Mouse (Mus musculus) cerebellum, adult 2 months (tissue): ENCODE measurements around the gene Fam53a. TPM values are rescaled to one million over a fixed set of nuclear protein-coding genes. Genes with fewer than 3 reads are reported as not detected.

Experiments used
- DNase-seq, 2 experiments: peaks; one replicate each; pipeline ENCODE4 v3.0.0; 2021
- H3K27ac ChIP-seq: fragments of 200-500 bp; 2 replicates; pipeline ENCODE4 v1.5.1; 2012; ENCODE audit warnings: low read length, control low read depth, inconsistent platforms; ENCODE audit not compliant: insufficient read depth
- H3K27me3 ChIP-seq: fragments of 200-500 bp; 2 replicates; pipeline ENCODE4 v1.6.1; 2012; ENCODE audit warnings: inconsistent platforms, mild to moderate bottlenecking, low read length, moderate library complexity; ENCODE audit not compliant: control insufficient read depth, insufficient read depth
- H3K4me1 ChIP-seq: fragments of 200-500 bp; 2 replicates; pipeline ENCODE4 v1.6.1; 2011; ENCODE audit warnings: low read length; ENCODE audit not compliant: control insufficient read depth, insufficient read depth
- H3K4me3 ChIP-seq: fragments of 200-500 bp; replicated peaks from 2 replicates; pipeline ENCODE3; 2011; ENCODE audit warnings: mild to moderate bottlenecking, low read depth, low read length, control low read depth; ENCODE audit not compliant: insufficient read depth
- CTCF ChIP-seq: fragments of 200-500 bp; IDR thresholded peaks from 2 replicates; pipeline ENCODE4 v1.5.1; 2011; ENCODE audit warnings: low read depth, mild to moderate bottlenecking, control low read depth, low read length, moderate library complexity, borderline replicate concordance; ENCODE audit not compliant: insufficient read depth
- POLR2A ChIP-seq: fragments of 200-500 bp; IDR thresholded peaks from 2 replicates; pipeline ENCODE4 v1.6.1; 2011; ENCODE audit warnings: low read length, control low read depth, borderline replicate concordance; ENCODE audit not compliant: insufficient read depth
- WGBS: fragments of 180-500 bp; shearing (Covaris S2); methylation state at CpG from one replicate; pipeline ENCODE4 v1.1.7; 2018; 5-methylcytosine and 5-hydroxymethylcytosine counted together
- polyA plus RNA-seq: library from polyadenylated mRNA; depleted of rRNA; stranded (reverse); fragments of >200 nt; gene quantifications from 2 replicates; pipeline ENCODE4 v1.2.3, GENCODE M21; 2012; rRNA removed

Fam53a gene
- polyA plus RNA-seq, 1 experiment: 18.0 TPM

DNA sequence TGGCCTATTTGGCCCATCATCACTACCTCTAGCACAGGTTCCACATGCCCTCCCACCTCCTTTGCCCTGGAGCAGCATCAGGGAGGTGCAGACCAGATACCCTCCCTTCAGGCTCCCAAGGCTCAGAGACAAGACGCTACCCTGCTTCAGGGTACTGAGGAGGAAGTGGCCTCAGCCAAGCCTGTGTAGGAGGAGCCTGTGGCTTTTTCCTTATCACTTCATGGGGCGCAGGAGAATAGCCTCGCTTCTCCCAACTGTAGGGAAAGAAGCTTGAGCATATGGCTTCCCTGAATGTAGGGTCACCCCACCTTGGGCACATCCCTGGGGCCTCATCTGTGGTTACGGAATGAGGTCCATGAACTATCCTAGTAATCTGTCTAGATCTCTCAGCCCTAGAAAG, 55.2 kb downstream of the Fam53a start:
- Histone ChIP-seq H3K4me1 (no peaks in the 10 kb centered on the region; the same call in 1 of the 2 replicates), H3K4me3 (no peak overlapping the region), H3K27me3 (no peaks in the 10 kb centered on the region), H3K27ac (no peak overlapping the region)
- DNase-seq: no peak
- no peak for TF ChIP-seq CTCF
- 89% methylated on average over 4 of the region's 4 CpGs for WGBS

DNA sequence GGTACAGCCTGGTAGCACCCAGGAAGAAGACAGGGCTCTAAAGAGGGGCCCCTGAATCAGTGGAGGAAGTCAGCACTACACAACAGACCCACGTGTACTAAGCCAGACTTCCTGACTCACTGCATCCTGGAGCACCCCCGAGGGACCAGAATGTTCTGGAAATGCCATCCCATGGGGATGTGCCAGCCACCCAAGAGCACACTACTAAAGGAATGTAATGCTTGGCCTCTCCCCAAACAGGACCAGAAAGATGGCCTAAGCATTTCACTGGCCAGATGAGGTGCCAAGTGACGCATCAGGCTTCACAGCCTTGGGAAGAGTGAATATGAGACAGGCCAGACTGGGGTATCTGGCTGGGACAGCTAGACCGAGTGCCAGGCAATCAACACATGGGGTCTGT, 63.5 kb downstream of the Fam53a start:
- no peak overlapping the region for H3K27ac ChIP-seq
- H3K4me1 ChIP-seq: no peaks in the 10 kb centered on the region
- H3K4me3 ChIP-seq: no peak overlapping the region
- WGBS: 61% methylated on average over 4 of the region's 4 CpGs
- TF ChIP-seq POLR2A (no peak), CTCF (no peak)
- no peaks in the 10 kb centered on the region for H3K27me3 ChIP-seq
- DNase-seq: no peak

DNA sequence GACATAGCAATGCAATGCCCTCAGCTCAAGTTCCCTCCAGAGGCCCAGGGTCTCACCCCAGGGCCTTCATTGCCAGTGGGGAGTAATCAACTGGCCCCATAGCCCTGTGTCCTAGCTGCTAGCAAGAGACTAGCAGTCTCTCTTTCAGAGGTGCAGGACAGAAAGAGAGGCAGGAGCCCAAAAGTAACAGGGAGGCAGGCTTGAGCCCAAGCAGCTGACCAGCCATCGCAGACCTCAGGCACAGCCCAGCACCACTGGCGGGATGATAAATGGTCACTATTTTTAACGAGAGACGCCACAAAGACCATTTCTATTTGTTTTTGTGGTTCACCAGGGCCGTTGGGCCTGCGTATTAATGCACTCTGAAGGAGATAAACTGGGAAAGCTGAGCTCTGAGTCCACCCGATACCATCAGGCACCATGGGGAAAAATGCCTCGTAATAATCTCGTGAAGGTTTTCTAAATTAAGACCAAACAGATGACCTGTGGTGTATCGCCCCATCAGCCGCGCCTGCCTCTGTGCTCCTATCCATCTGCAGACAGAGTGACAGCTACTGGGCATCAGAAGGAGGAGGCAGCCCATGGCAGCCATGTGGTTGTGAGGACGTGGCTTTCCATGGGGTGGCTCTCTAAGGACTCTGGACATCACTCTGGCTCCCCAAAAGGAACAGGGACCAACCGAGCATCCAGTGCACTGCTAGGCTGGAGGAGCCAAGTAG, 73.0 kb downstream of the Fam53a start:
- TF ChIP-seq CTCF: no peak
- TF ChIP-seq POLR2A: no peak
- Histone ChIP-seq H3K27me3 (no peaks in the 10 kb centered on the region), H3K4me3 (no peak overlapping the region), H3K4me1 (no peaks in the 10 kb centered on the region), H3K27ac (no peak overlapping the region)
- no peak for DNase-seq
- WGBS: 82% methylated on average over 14 of the region's 14 CpGs

Other genes with a start within 250 kb of the Fam53a start
- gene Nkx1-1, start 195.7 kb downstream of the Fam53a start, polyA plus RNA-seq: 0.14 and 0.33 TPM in 2 replicates
- 0.93 and 1.1 TPM in 2 replicates for gene Gm9903, start 290 bp upstream of the Fam53a start, polyA plus RNA-seq
- gene Slbp, start 22.9 kb upstream of the Fam53a start, polyA plus RNA-seq: 39.4 and 41.8 TPM in 2 replicates
- gene Tacc3, start 28.5 kb upstream of the Fam53a start, polyA plus RNA-seq: 9.2 and 9.8 TPM in 2 replicates
- 50.1 and 50.2 TPM in 2 replicates for gene Tmem129, start 28.8 kb upstream of the Fam53a start, polyA plus RNA-seq
- 128 and 147 TPM in 2 replicates for gene Fgfr3, start 92.0 kb upstream of the Fam53a start, polyA plus RNA-seq
- 69.9 and 72.4 TPM in 2 replicates for gene Letm1, start 153.2 kb upstream of the Fam53a start, polyA plus RNA-seq
- 43.1 and 43.3 TPM in 2 replicates for gene Nsd2, start 191.1 kb upstream of the Fam53a start, polyA plus RNA-seq